Mouse (Mus musculus) inflammation-experienced regulatory T-cells, adult 16 weeks (primary cell): ENCODE measurements around the gene Tmem29. TPM values are rescaled to one million over a fixed set of nuclear protein-coding genes. Genes with fewer than 3 reads are reported as not detected.

ENCODE experiments used
- polyA plus RNA-seq: library from polyadenylated mRNA; unstranded; fragments of 100-300 nt; shearing (Covaris generic); gene quantifications from one replicate; pipeline ENCODE4 v1.2.1, GENCODE M21; 2017

The Tmem29 gene
- polyA plus RNA-seq: 15.3 TPM

GRCm38 (mm10) chrX:150458766-150459350 is at the start of gene Tmem29:
Gene Tmem29 (minus strand): TSS chrX:150459154.

Other genes starting within 250 kb of the Tmem29 start
- 10.1 TPM for gene Alas2, start 88.2 kb upstream of the Tmem29 start, polyA plus RNA-seq
- gene Pfkfb1, start 129.1 kb upstream of the Tmem29 start, polyA plus RNA-seq: 7.0 TPM
- 18.7 TPM for gene Apex2, start 130.7 kb upstream of the Tmem29 start, polyA plus RNA-seq
- 0.07 TPM for gene Tro, start 198.4 kb upstream of the Tmem29 start, polyA plus RNA-seq